Mouse (Mus musculus): ENCODE results near the gene Cdh5.

GRCm38 (mm10) chr8:104095595-104095994 is 5.8 kb upstream of the Cdh5 start:
- TF ChIP-seq CTCF (IDR thresholded peaks at IDR 0.05; ENCODE audit: borderline replicate concordance, insufficient read depth, low read length) (no peak), POLR2A (IDR thresholded peaks at IDR 0.05; ENCODE audit: low read depth, low read length) (no peak)
